Mouse (Mus musculus): ENCODE results near the gene Simc1. TPM values are rescaled to one million over a fixed set of nuclear protein-coding genes. Genes with fewer than 3 reads are reported as not detected.

Simc1 gene
- 1.5 TPM in 2 replicates for polyA plus RNA-seq (2015; fragmentation: Nextera tagmentation; extraction: Ambion mirVana)

- H3K36me3 ChIP-seq (ENCODE audit: control insufficient read depth, insufficient read depth) = no peaks in the 10 kb centered on the region
- peaks cover 20% of the 10 kb centered on the region for H3K4me1 ChIP-seq (ENCODE audit: control insufficient read depth, low read depth, low read length)
- H3K9ac ChIP-seq (ENCODE audit: low read depth, low read length) = peak within 1 kb of the TSS; percentile 76
- WGBS (ENCODE audit: insufficient replicate concordance) = under 1% methylated on average over 104 of the region's 105 CpGs
- no peaks in the 10 kb centered on the region for H3K9me3 ChIP-seq (replicated peaks; ENCODE audit: control insufficient read depth, low read length)
- peak; percentile 93 for ATAC-seq (ENCODE audit: low read depth)
- peaks cover 7% of the 10 kb centered on the region for H3K27me3 ChIP-seq (ENCODE audit: control insufficient read depth, insufficient read depth, low read depth, low read length)
- H3K27ac ChIP-seq (ENCODE audit: low read length) = peak within 1 kb of the TSS; percentile 30; the same call in 1 of the 2 replicates
- peak within 1 kb of the TSS; percentile 100 for H3K4me2 ChIP-seq (ENCODE audit: low read depth, low read length)
- peak within 1 kb of the TSS; percentile 69 for H3K4me3 ChIP-seq (ENCODE audit: low read depth, low read length)
These were observed at the start of gene Simc1 for GRCm38 (mm10) chr13:54503604-54504521. TSS of gene Simc1 (plus strand) at chr13:54503779.

- peaks cover 35% of the 10 kb centered on the region for H3K36me3 ChIP-seq (ENCODE audit: control insufficient read depth, insufficient read depth)
- no peak; the same call in 1 of the 2 replicates for ATAC-seq (ENCODE audit: low read depth)
- no peaks in the 10 kb centered on the region for H3K4me1 ChIP-seq (ENCODE audit: control insufficient read depth, low read depth, low read length)
- H3K4me2 ChIP-seq (ENCODE audit: low read depth, low read length) = no peak overlapping the region
- H3K27ac ChIP-seq (ENCODE audit: low read length) = no peak overlapping the region
- no peaks in the 10 kb centered on the region for H3K27me3 ChIP-seq (ENCODE audit: control insufficient read depth, insufficient read depth, low read depth, low read length)
- no peaks in the 10 kb centered on the region for H3K9me3 ChIP-seq (replicated peaks; ENCODE audit: control insufficient read depth, low read length)
- no peak overlapping the region for H3K4me3 ChIP-seq (ENCODE audit: low read depth, low read length)
- H3K9ac ChIP-seq (ENCODE audit: low read depth, low read length) = no peak overlapping the region
- 56% methylated on average over 2 of the region's 2 CpGs for whole genome bisulfite sequencing (ENCODE audit: insufficient replicate concordance)
These were observed 46.5 kb upstream of the Simc1 start for GRCm38 (mm10) chr13:54457062-54457461.

- H3K9me3 ChIP-seq (replicated peaks; ENCODE audit: control insufficient read depth, low read length) = no peaks in the 10 kb centered on the region
- no peak overlapping the region for H3K4me3 ChIP-seq (ENCODE audit: low read depth, low read length)
- H3K4me1 ChIP-seq (ENCODE audit: control insufficient read depth, low read depth, low read length) = no peaks in the 10 kb centered on the region
- H3K4me2 ChIP-seq (ENCODE audit: low read depth, low read length) = no peak overlapping the region
- 67% methylated on average over 4 of the region's 4 CpGs for WGBS (ENCODE audit: insufficient replicate concordance)
- no peak overlapping the region for H3K27ac ChIP-seq (ENCODE audit: low read length)
- no peaks in the 10 kb centered on the region for H3K27me3 ChIP-seq (ENCODE audit: control insufficient read depth, insufficient read depth, low read depth, low read length)
- H3K36me3 ChIP-seq (ENCODE audit: control insufficient read depth, insufficient read depth) = peaks cover 57% of the 10 kb centered on the region
- ATAC-seq (ENCODE audit: low read depth) = no peak
- H3K9ac ChIP-seq (ENCODE audit: low read depth, low read length) = no peak overlapping the region
These were observed 44.3 kb upstream of the Simc1 start for GRCm38 (mm10) chr13:54459282-54459681.

GRCm38 (mm10) chr13:54468098-54469011 lies 35.2 kb upstream of the Simc1 start, which contains the start of gene Thoc3:
TSS of gene Thoc3 (minus strand) at chr13:54468849.
- Histone ChIP-seq H3K9me3 (replicated peaks; ENCODE audit: control insufficient read depth, low read length) (no peaks in the 10 kb centered on the region), H3K27me3 (ENCODE audit: control insufficient read depth, insufficient read depth, low read depth, low read length) (no peaks in the 10 kb centered on the region), H3K4me1 (ENCODE audit: control insufficient read depth, low read depth, low read length) (peaks cover 11% of the 10 kb centered on the region), H3K4me3 (ENCODE audit: low read depth, low read length) (peak within 1 kb of the TSS; percentile 76), H3K27ac (ENCODE audit: low read length) (no peak within 1 kb of the TSS; the same call in 1 of the 2 replicates), H3K4me2 (ENCODE audit: low read depth, low read length) (peak within 1 kb of the TSS; percentile 91), H3K36me3 (ENCODE audit: control insufficient read depth, insufficient read depth) (peaks cover 36% of the 10 kb centered on the region), H3K9ac (ENCODE audit: low read depth, low read length) (peak within 1 kb of the TSS; percentile 85)
- ATAC-seq (ENCODE audit: low read depth) = peak; percentile 98
- under 1% methylated on average over 66 of the region's 67 CpGs for WGBS (ENCODE audit: insufficient replicate concordance)

- 11% methylated on average over 4 of the region's 4 CpGs for WGBS (ENCODE audit: insufficient replicate concordance)
- Histone ChIP-seq H3K4me2 (ENCODE audit: low read depth, low read length) (peak overlapping the region; percentile 91), H3K36me3 (ENCODE audit: control insufficient read depth, insufficient read depth) (peaks cover 29% of the 10 kb centered on the region), H3K27ac (ENCODE audit: low read length) (no peak overlapping the region), H3K4me1 (ENCODE audit: control insufficient read depth, low read depth, low read length) (peaks cover 11% of the 10 kb centered on the region), H3K27me3 (ENCODE audit: control insufficient read depth, insufficient read depth, low read depth, low read length) (no peaks in the 10 kb centered on the region), H3K4me3 (ENCODE audit: low read depth, low read length) (peak overlapping the region; percentile 76), H3K9me3 (replicated peaks; ENCODE audit: control insufficient read depth, low read length) (no peaks in the 10 kb centered on the region), H3K9ac (ENCODE audit: low read depth, low read length) (peak overlapping the region; percentile 85)
- peak; percentile 60 for ATAC-seq (ENCODE audit: low read depth)
These were observed 34.6 kb upstream of the Simc1 start for GRCm38 (mm10) chr13:54469012-54469354.

GRCm38 (mm10) chr13:54471967-54472366 lies 31.6 kb upstream of the Simc1 start:
- Histone ChIP-seq H3K4me3 (ENCODE audit: low read depth, low read length) (no peak overlapping the region), H3K9me3 (replicated peaks; ENCODE audit: control insufficient read depth, low read length) (no peaks in the 10 kb centered on the region), H3K9ac (ENCODE audit: low read depth, low read length) (no peak overlapping the region), H3K4me2 (ENCODE audit: low read depth, low read length) (no peak overlapping the region), H3K4me1 (ENCODE audit: control insufficient read depth, low read depth, low read length) (peaks cover 11% of the 10 kb centered on the region), H3K27ac (ENCODE audit: low read length) (no peak overlapping the region), H3K36me3 (ENCODE audit: control insufficient read depth, insufficient read depth) (no peaks in the 10 kb centered on the region; the same call in 1 of the 2 replicates), H3K27me3 (ENCODE audit: control insufficient read depth, insufficient read depth, low read depth, low read length) (no peaks in the 10 kb centered on the region)
- 70% methylated on average over 4 of the region's 4 CpGs for WGBS (ENCODE audit: insufficient replicate concordance)
- ATAC-seq (ENCODE audit: low read depth) = no peak

GRCm38 (mm10) chr13:54474996-54475395 lies 28.6 kb upstream of the Simc1 start:
- 61% methylated on average over 2 of the region's 2 CpGs for WGBS (ENCODE audit: insufficient replicate concordance)
- Histone ChIP-seq H3K4me2 (ENCODE audit: low read depth, low read length) (no peak overlapping the region), H3K36me3 (ENCODE audit: control insufficient read depth, insufficient read depth) (no peaks in the 10 kb centered on the region), H3K27me3 (ENCODE audit: control insufficient read depth, insufficient read depth, low read depth, low read length) (no peaks in the 10 kb centered on the region), H3K9me3 (replicated peaks; ENCODE audit: control insufficient read depth, low read length) (no peaks in the 10 kb centered on the region), H3K9ac (ENCODE audit: low read depth, low read length) (no peak overlapping the region), H3K27ac (ENCODE audit: low read length) (no peak overlapping the region), H3K4me1 (ENCODE audit: control insufficient read depth, low read depth, low read length) (no peaks in the 10 kb centered on the region), H3K4me3 (ENCODE audit: low read depth, low read length) (no peak overlapping the region)
- ATAC-seq (ENCODE audit: low read depth) = no peak

- H3K4me2 ChIP-seq (ENCODE audit: low read depth, low read length) = no peak overlapping the region
- ATAC-seq (ENCODE audit: low read depth) = no peak
- H3K4me3 ChIP-seq (ENCODE audit: low read depth, low read length) = no peak overlapping the region
- H3K9ac ChIP-seq (ENCODE audit: low read depth, low read length) = no peak overlapping the region
- no peaks in the 10 kb centered on the region for H3K4me1 ChIP-seq (ENCODE audit: control insufficient read depth, low read depth, low read length)
- WGBS (ENCODE audit: insufficient replicate concordance) = 25% methylated on average over 5 of the region's 5 CpGs
- H3K36me3 ChIP-seq (ENCODE audit: control insufficient read depth, insufficient read depth) = no peaks in the 10 kb centered on the region
- H3K27ac ChIP-seq (ENCODE audit: low read length) = no peak overlapping the region
- no peaks in the 10 kb centered on the region for H3K9me3 ChIP-seq (replicated peaks; ENCODE audit: control insufficient read depth, low read length)
- no peaks in the 10 kb centered on the region for H3K27me3 ChIP-seq (ENCODE audit: control insufficient read depth, insufficient read depth, low read depth, low read length)
These were observed 27.9 kb upstream of the Simc1 start for GRCm38 (mm10) chr13:54475702-54476101.
